Mouse (Mus musculus) embryonic facial prominence, embryonic 10.5 days (tissue): ENCODE data around the gene Senp8. TPM values are rescaled to one million over a fixed set of nuclear protein-coding genes. Genes with fewer than 3 reads are reported as not detected.
A peak's percentile ranks its signal among the peaks of the same experiment; 100 is the strongest.

Experiments
- DNase-seq: peaks from one replicate; pipeline ENCODE4 v3.0.0-alpha.2; 2017; ENCODE audit warnings: low spot score
- H3K27ac ChIP-seq: fragments of 300-500 bp; sonication (generic); replicated peaks from 2 replicates; pipeline ENCODE4 v1.5.1; 2016; ENCODE audit warnings: mild to moderate bottlenecking
- H3K27me3 ChIP-seq: fragments of 300-500 bp; sonication (generic); replicated peaks from 2 replicates; pipeline ENCODE4 v1.6.1; 2016; ENCODE audit warnings: low read depth, mild to moderate bottlenecking; ENCODE audit not compliant: poor library complexity, severe bottlenecking
- H3K36me3 ChIP-seq: fragments of 300-500 bp; sonication (generic); replicated peaks from 2 replicates; pipeline ENCODE4 v1.6.1; 2016; ENCODE audit warnings: mild to moderate bottlenecking, moderate library complexity
- H3K4me1 ChIP-seq: fragments of 300-500 bp; sonication (generic); 2 replicates; pipeline ENCODE4 v1.6.1; 2016
- H3K4me3 ChIP-seq: fragments of 300-500 bp; sonication (generic); 2 replicates; pipeline ENCODE4 v1.5.1; 2016; ENCODE audit warnings: mild to moderate bottlenecking, moderate library complexity
- H3K9me3 ChIP-seq: fragments of 300-500 bp; sonication (generic); 2 replicates; pipeline ENCODE4 v1.6.1; 2016; ENCODE audit warnings: mild to moderate bottlenecking
- WGBS: fragments of 180-500 bp; shearing (Covaris S2); methylation state at CpG from one replicate; pipeline ENCODE4 v1.1.7; 2016; 5-methylcytosine and 5-hydroxymethylcytosine counted together
- polyA plus RNA-seq: library from polyadenylated mRNA; unstranded; fragments of >200 nt; fragmentation: Nextera tagmentation; extraction: Ambion mirVana; gene quantifications from 2 replicates; pipeline ENCODE4 v1.2.1, GENCODE M21; 2016

Senp8 gene
- polyA plus RNA-seq, 1 experiment from 2014 or later: 15.6 TPM

- WGBS: 62% methylated on average over 10 of the region's 10 CpGs
Measured at GRCm38 (mm10) chr9:59706850-59707825, 43.4 kb downstream of the Senp8 start.

GRCm38 (mm10) chr9:59703099-59703498 lies 47.4 kb downstream of the Senp8 start:
- no peaks in the 10 kb centered on the region for H3K27me3 ChIP-seq
- H3K27ac ChIP-seq: no peak overlapping the region
- WGBS: 65% methylated on average over 6 of the region's 6 CpGs
- no peak for DNase-seq
- H3K4me1 ChIP-seq: peaks cover 22% of the 10 kb centered on the region
- no peak overlapping the region for H3K4me3 ChIP-seq
- no peaks in the 10 kb centered on the region for H3K36me3 ChIP-seq
- no peaks in the 10 kb centered on the region for H3K9me3 ChIP-seq

More at GRCm38 (mm10) chr9:59706850-59707825, 43.4 kb downstream of the Senp8 start:
- Histone ChIP-seq H3K27ac (no peak overlapping the region), H3K36me3 (no peaks in the 10 kb centered on the region), H3K9me3 (no peaks in the 10 kb centered on the region), H3K4me3 (no peak overlapping the region), H3K4me1 (peaks cover 14% of the 10 kb centered on the region), H3K27me3 (no peaks in the 10 kb centered on the region)
- DNase-seq: no peak

GRCm38 (mm10) chr9:59701094-59701493 lies 49.4 kb downstream of the Senp8 start:
- Histone ChIP-seq H3K4me1 (peaks cover 16% of the 10 kb centered on the region), H3K36me3 (no peaks in the 10 kb centered on the region), H3K27me3 (no peaks in the 10 kb centered on the region), H3K4me3 (no peak overlapping the region), H3K9me3 (no peaks in the 10 kb centered on the region), H3K27ac (no peak overlapping the region)
- 86% methylated on average over 7 of the region's 7 CpGs for WGBS
- DNase-seq: no peak

- H3K36me3 ChIP-seq: no peaks in the 10 kb centered on the region
- H3K27ac ChIP-seq: 0 out of 2 replicates have a peak overlapping the region, but pooled peaks have one; percentile 14
- no peak for DNase-seq
- peaks cover 50% of the 10 kb centered on the region for H3K4me1 ChIP-seq
- H3K4me3 ChIP-seq: no peak overlapping the region
- H3K9me3 ChIP-seq: no peaks in the 10 kb centered on the region
- 82% methylated on average over 3 of the region's 3 CpGs for WGBS
- peaks cover 13% of the 10 kb centered on the region for H3K27me3 ChIP-seq
Measured at GRCm38 (mm10) chr9:59696381-59696780, 54.1 kb downstream of the Senp8 start.

GRCm38 (mm10) chr9:59695451-59695813 lies 55.1 kb downstream of the Senp8 start:
- Histone ChIP-seq H3K27ac (0 out of 2 replicates have a peak overlapping the region, but pooled peaks have one; percentile 26), H3K36me3 (no peaks in the 10 kb centered on the region), H3K4me1 (peaks cover 47% of the 10 kb centered on the region), H3K9me3 (no peaks in the 10 kb centered on the region), H3K27me3 (peaks cover 18% of the 10 kb centered on the region), H3K4me3 (no peak overlapping the region)
- 39% methylated on average over 3 of the region's 3 CpGs for WGBS
- no peak for DNase-seq

- H3K36me3 ChIP-seq: no peaks in the 10 kb centered on the region
- H3K27me3 ChIP-seq: peaks cover 18% of the 10 kb centered on the region
- WGBS: 36% methylated on average over 16 of the region's 16 CpGs
- no peak overlapping the region for H3K4me3 ChIP-seq
- H3K4me1 ChIP-seq: peaks cover 47% of the 10 kb centered on the region
- H3K27ac ChIP-seq: 0 out of 2 replicates have a peak overlapping the region, but pooled peaks have one; percentile 26
- H3K9me3 ChIP-seq: no peaks in the 10 kb centered on the region
- peak; percentile 51 for DNase-seq
Measured at GRCm38 (mm10) chr9:59694571-59695450, 55.7 kb downstream of the Senp8 start.

GRCm38 (mm10) chr9:59692145-59692544 lies 58.4 kb downstream of the Senp8 start:
- no peaks in the 10 kb centered on the region for H3K36me3 ChIP-seq
- H3K4me3 ChIP-seq: peak overlapping the region; percentile 44
- no peaks in the 10 kb centered on the region for H3K9me3 ChIP-seq
- no peak for DNase-seq
- WGBS: 29% methylated on average over 9 of the region's 9 CpGs
- peaks cover 18% of the 10 kb centered on the region for H3K27me3 ChIP-seq
- peaks cover 47% of the 10 kb centered on the region for H3K4me1 ChIP-seq
- 0 out of 2 replicates have a peak overlapping the region, but pooled peaks have one; percentile 54 for H3K27ac ChIP-seq

- Histone ChIP-seq H3K9me3 (no peaks in the 10 kb centered on the region), H3K4me3 (peak overlapping the region; percentile 44), H3K27ac (peak overlapping the region; percentile 54; the same call in 1 of the 2 replicates), H3K4me1 (peaks cover 47% of the 10 kb centered on the region), H3K27me3 (peaks cover 18% of the 10 kb centered on the region), H3K36me3 (no peaks in the 10 kb centered on the region)
- whole genome bisulfite sequencing: 4% methylated on average over 23 of the region's 23 CpGs
- DNase-seq: peak; percentile 38
Measured at GRCm38 (mm10) chr9:59691635-59692094, 58.8 kb downstream of the Senp8 start.

- Histone ChIP-seq H3K36me3 (no peaks in the 10 kb centered on the region), H3K4me1 (peaks cover 12% of the 10 kb centered on the region), H3K4me3 (no peak overlapping the region), H3K9me3 (no peaks in the 10 kb centered on the region), H3K27ac (no peak overlapping the region), H3K27me3 (peaks cover 19% of the 10 kb centered on the region)
- no peak for DNase-seq
- WGBS: 41% methylated on average over 6 of the region's 6 CpGs
Measured at GRCm38 (mm10) chr9:59687416-59688046, 63.0 kb downstream of the Senp8 start.
